Mouse (Mus musculus) kidney, postnatal 36 days (tissue): ENCODE data around the gene Slc33a1.
A peak's percentile ranks its signal among the peaks of the same experiment; 100 is the strongest.

Source experiments
- DNase-seq, 2 experiments: peaks; one replicate each; pipeline ENCODE4 v3.0.0; 2021 to 2022; ENCODE audit warnings: mixed read lengths in 2 of 2

The Slc33a1 gene

GRCm38 (mm10) chr3:63897177-63897576 is 67.4 kb downstream of the Slc33a1 start:
- DNase-seq = no peak

GRCm38 (mm10) chr3:63896303-63896702 is 68.3 kb downstream of the Slc33a1 start:
- DNase-seq = no peak

- no peak for DNase-seq
Observed at GRCm38 (mm10) chr3:63895786-63896185, 68.8 kb downstream of the Slc33a1 start.

- peak; percentile 51 to 68 for DNase-seq
Observed at GRCm38 (mm10) chr3:63893677-63894076, 70.9 kb downstream of the Slc33a1 start.

GRCm38 (mm10) chr3:63892154-63892553 is 72.4 kb downstream of the Slc33a1 start:
- no peak for DNase-seq
